Mouse (Mus musculus): ENCODE data around the gene Ucma.

Ucma gene

GRCm38 (mm10) chr2:4975807-4976206 lies at the start of gene Ucma:
Gene Ucma, plus strand, starts transcription at chr2:4976122.
- no peak for DNase-seq

DNA sequence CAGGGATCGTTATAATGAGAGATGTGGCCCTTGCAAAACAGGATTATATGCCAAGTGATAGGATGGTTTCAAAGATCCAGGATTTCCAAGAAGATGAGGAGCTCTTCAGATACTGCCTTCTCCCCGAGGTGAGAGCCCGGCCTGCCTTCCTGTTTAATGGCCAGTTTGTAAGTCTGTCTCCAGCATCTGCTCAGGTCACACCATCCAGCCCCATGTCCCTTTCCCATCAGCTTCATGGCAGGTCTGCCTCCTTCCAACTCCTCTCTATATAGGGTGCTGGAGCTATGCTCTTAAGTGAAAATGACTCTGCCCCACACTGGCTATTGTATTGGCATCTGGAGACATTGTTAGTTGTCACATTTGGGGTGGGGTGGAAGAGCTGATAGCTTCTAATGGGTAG lies 48.5 kb upstream of the Ucma start:
- no peak for DNase-seq

DNA sequence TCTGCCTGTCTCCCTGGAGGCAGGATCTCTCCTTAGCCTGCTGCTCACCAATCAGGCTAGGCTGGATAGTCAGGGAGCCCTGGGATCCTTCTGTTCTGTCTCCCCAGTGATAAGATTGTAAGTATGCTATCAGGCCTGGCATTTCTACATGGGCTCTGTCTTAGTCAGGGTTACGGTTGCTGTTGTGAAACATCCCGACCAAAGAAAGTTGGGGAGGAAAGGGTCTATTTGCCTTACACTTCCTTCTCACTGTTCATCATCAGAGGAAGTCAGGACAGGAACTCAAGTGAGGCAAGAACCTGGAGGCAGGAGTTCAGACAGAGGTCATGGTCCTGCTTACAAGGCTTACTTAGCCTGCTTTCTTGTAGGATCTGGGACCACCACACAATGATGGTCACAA lies 46.7 kb upstream of the Ucma start:
- DNase-seq: no peak

GRCm38 (mm10) chr2:4934516-4934915 lies 41.4 kb upstream of the Ucma start:
- no peak for DNase-seq

- no peak for DNase-seq
Observed at GRCm38 (mm10) chr2:4937931-4938330, 38.0 kb upstream of the Ucma start.

DNA sequence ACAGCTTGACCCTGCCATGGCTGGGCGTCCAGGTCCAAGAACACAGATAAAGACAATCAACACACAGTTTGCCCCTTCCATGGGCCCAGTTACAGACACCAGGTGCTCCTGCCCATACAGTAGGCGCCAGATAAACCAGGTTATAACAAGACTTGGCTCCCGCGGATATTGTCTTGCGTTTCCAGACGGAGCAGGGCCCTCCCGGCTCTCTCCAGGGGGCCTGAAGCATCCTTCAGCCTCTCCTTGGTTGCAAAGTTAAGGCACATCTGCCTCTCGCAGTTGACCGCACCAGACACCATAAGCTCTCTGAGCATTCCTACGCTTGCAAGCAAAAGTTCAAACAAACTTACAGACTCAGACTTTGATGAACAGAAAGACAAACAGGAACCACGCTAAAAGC lies 35.1 kb upstream of the Ucma start:
- DNase-seq: no peak

DNA sequence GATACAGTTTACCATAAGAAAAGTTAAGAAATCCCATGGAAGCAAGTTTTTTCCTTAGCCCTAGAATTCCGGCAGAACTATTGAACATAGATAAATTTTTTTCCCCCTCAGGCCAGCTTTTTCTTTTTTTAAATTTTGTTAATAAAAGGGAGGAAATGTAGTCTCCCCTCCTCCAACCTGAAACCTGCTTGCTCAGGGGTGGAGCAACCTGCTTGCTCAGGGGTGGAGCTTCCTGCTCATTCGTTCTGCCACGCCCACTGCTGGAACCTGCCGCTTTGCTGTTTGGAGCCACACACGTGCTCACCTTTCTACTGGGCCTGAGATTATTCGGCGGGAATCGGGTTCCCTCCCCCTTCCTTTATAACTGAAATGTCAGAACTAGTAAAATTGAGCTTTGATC lies 26.2 kb upstream of the Ucma start:
- peak in 1 of 2 experiments; percentile 25 for DNase-seq

- DNase-seq: no peak
Observed at GRCm38 (mm10) chr2:4950986-4951385, 24.9 kb upstream of the Ucma start.

- no peak for DNase-seq
Observed at GRCm38 (mm10) chr2:4954216-4954760, 21.6 kb upstream of the Ucma start.

- DNase-seq: no peak
Observed at GRCm38 (mm10) chr2:4958039-4958438, 17.9 kb upstream of the Ucma start.

DNA sequence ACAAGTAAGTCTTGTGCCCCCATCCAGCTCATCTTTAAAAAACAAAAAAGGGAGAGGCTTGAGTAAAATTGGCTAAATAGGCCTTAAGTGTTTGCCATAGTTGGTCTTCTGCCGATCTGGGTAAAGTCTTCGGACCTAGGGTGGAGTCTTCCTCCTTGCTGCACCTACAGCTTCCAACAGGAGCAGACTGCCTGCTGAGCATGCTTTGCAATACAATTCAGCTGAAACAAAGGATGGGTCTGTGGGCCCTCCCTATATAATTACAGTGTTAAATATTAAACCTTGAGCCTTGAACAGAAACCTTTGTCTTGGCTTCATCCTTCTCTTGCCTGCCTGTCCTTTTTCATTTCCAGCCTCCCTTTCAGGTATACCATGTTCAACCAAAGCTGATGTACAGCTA lies 8.1 kb upstream of the Ucma start:
- no peak for DNase-seq

DNA sequence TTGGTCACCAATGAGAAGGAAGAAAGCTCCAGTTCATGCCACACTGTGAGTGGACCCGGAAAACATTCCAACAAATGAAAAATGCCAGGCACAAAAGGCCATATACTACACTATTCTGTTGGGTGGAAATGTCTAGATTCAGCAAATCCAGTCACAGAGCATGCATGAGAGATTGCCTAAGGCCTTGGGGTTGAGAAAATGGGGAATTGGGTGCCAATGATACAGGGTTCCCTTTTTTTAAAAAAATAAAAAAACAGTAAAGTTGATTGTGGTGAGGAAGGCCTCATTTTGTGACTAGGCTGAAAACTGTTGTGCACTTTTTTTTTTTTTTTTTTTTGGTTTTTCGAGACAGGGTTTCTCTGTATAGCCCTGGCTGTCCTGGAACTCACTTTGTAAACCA lies 6.8 kb upstream of the Ucma start:
- no peak for DNase-seq

GRCm38 (mm10) chr2:4978091-4978490 lies 2.2 kb downstream of the Ucma start:
- DNase-seq: no peak

DNA sequence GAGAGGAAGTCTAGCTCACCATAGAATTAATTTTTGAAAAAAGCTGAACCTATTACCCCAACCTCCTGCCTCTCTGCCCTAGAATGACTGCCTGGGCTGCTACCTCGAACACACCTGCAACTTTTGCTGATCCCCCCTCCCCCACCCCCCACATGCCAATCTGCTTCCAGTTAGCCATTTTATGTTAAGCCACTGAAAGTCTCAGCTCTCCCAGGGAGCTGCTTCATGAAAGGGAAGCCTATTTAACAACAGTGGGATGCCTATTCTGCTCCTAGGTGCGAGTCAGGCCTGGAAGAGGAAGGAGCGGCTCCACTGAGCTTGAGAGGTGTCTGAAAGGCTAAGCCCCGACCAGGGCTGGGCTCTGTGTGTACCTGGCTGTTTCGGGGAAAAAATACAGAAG lies 8.1 kb downstream of the Ucma start:
- no peak for DNase-seq

DNA sequence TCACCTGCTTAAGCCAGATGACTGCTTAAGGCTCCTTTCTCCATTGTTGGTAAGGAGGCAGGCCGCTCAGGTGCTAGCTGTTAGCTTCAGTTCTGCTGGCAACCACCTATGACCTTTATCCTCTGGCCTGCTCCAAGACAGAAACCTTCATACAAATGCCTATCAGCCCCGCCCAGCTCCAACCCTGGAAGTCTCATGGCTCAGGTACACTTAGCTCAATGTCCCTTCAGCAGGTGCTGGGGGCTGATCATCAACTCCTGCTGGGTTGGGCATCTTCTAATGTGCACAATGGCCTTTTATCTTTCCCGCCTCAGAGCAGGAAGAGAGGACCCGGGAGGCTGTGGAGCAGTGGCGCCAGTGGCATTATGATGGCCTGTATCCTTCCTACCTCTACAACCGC lies 9.1 kb downstream of the Ucma start:
- DNase-seq: no peak

GRCm38 (mm10) chr2:4986798-4987197 lies 10.9 kb downstream of the Ucma start:
- DNase-seq: no peak

- no peak for DNase-seq
Observed at GRCm38 (mm10) chr2:4987388-4988180, 11.7 kb downstream of the Ucma start.

GRCm38 (mm10) chr2:4988826-4989424 lies 13.0 kb downstream of the Ucma start:
- DNase-seq: peak in 1 of 2 experiments; percentile 23

DNA sequence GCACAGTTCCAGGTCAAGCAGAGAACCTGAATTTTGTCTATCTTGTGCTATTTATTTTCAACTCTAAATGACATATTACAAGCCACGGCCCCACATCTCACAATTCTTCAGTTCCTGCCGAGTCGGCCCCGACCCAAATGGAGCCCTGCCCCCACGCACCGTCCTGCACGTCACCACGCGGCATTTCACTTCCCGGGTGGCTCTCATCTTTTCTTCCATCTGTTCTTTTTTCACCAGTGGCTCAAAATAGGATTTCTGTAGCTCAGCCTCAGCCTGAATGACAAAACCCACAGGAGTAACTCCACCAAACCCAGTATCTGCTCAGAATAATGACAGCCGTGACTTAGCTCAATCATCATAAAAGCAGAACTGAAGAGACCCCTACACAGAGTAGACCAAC lies 17.7 kb downstream of the Ucma start:
- DNase-seq: no peak

DNA sequence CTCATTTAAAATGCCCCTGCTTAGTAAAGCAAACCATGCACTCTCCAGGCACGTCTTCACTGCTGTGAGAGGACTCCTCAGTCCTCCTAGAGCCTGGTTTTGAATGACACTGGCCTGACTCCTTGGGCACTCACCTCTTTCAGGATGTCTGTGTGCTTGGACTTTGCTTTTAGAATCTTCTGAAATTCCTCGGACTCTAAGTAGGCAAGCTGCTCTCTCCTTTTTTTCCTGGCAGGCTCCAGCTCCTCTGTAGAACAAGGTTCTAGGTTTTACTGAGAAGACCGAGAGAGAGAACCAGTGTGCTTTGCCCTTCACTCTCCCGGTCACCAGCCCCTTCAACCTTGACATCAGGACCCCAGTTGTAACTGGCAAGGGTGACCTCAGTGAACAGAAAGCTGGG lies 18.5 kb downstream of the Ucma start:
- peak; percentile 26 to 49 for DNase-seq

GRCm38 (mm10) chr2:4995646-4996045 lies 19.7 kb downstream of the Ucma start:
- DNase-seq: no peak

DNA sequence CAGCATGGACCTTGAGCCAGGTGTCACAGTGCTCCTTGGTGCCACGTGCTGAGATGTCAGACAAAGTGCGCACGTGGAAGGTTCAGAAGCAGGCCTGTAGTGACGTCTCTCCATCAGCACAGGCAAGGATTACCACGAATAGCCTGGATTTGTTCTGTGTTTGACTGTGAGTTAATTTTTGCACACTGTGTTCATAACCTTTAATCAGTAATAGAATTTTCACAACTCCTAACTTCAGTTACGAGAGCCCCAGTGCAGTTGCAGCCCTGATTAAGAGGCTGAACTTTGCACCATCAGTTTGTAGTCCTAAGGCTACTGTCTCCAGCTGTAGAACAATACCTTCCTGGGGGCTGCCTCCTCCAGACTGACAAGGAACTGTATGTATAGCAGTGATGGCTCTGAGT lies 20.5 kb downstream of the Ucma start:
- peak; percentile 74 to 80 for DNase-seq

DNA sequence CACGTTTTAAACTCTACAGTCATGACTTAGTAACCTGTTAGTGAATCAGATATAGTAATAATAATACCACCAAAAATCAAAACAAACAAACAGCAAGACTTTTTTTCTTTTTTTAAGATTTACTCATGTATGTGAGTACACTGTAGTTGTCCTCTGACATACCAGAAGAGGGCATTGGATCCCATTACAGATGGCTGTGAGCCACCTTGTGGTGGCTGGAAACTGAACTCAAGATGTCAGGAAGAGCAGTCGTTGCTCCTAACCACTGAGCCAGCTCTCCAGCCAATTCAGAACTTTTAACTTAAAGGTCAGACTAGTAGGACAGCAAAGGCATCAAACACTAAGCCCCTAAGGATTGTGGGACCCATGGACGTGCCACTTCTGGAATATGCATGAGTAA lies 23.0 kb downstream of the Ucma start:
- peak in 1 of 2 experiments; percentile 43 for DNase-seq

DNA sequence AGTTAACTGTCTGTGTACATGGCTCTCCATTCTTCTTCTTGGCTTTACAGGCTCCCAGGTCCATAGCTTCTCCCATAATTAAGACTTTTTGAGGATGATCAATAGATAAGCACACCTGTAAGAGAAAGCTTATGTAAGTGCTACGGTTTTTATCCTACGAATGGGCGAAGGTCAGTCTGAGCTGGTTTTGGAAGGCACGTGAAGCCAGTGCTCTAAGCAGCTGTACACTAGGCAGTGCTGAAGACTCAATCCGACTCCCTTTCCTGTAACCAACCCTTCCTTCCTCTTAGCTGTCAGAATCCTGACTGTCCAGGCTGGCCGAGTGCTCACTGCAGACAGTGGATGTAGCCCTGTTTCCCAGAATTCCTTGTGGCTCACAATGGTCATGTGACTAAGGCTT lies 25.3 kb downstream of the Ucma start:
- no peak for DNase-seq

DNA sequence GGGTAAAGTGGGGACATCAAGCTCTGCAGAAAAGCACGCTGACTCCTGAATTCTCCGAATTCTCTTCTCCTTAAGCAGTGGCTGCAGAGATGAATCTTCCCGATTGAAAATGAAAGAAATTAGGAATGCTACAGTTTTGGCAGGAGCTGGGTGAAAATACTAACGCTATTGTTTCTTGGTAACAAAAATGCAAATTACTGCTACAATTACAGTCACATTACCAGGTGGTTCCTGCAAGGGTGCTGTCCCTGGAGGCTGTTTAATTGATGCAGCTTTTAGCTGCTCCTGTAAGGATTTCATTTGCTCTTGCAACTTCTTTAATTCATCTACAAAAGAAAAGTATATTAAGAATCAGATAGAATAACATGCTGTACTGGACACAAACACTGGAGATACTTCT lies 31.2 kb downstream of the Ucma start:
- DNase-seq: no peak
